Mouse (Mus musculus): Measurements from ENCODE around the gene Vmn1r1. TPM values are rescaled to one million over a fixed set of nuclear protein-coding genes. Genes with fewer than 3 reads are reported as not detected.

The Vmn1r1 gene
- polyA plus RNA-seq, 1 experiment from 2014 or later, result not detected

DNA sequence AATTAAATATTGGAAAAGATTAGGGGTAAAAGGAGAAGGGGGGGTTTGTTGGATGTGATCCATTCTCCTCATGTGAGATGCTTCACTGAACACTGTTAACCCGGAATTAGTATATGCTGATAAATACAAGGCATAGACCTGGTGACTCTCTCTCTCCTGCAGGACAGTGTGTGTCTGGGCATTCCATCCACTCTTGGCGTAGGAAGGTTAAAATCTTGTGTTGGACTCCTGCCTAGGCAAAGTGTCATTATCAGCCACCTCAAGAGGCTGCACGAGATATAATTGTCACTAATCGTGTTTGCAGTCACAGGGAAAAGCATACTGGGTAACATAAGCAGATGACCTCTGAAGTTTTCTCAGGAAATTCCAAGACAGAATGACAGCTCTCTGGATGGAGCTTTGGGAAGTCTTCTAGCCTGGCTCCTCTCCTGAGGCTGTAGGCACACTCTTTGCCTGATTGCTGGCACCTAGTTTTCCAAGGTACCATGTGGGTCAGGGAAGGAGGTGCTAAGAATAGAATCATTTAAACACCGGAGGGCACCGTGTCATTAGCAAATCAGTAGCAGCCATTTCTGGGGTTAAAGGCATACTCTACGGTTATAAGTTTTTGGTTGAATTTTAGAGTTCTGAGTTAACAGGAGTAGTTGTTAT, 15.3 kb downstream of the Vmn1r1 start:
- peak overlapping the region; percentile 77 to 79 for H3K27ac ChIP-seq (replicated peaks in 1 of 2; ENCODE audit: control insufficient read depth in 1 of 2, insufficient read depth in 1 of 2, low read depth in 2 of 2, low read length in 2 of 2)
- H3K4me1 ChIP-seq (ENCODE audit: control insufficient read depth in 2 of 2, insufficient read depth in 2 of 2, low read length in 2 of 2), result peaks cover 4 to 17% of the 10 kb centered on the region in 2 experiments; a peak in 3 of 4 replicates
- no peak overlapping the region for H3K9ac ChIP-seq (ENCODE audit: low read length)
- no peak overlapping the region for H3K4me3 ChIP-seq (ENCODE audit: control insufficient read depth in 1 of 2, insufficient read depth in 1 of 2, low read depth in 1 of 2, low read length in 2 of 2)
- 10% methylated on average over 7 of the region's 7 CpGs for WGBS
- peak overlapping the region; percentile 26 for H3K4me2 ChIP-seq (ENCODE audit: low read length)
- ATAC-seq (ENCODE audit: insufficient number of reproducible peaks, insufficient read depth, low FRiP score, low read depth), result peak; percentile 72
- no peaks in the 10 kb centered on the region; the same call in 1 of the 2 replicates for H3K27me3 ChIP-seq (ENCODE audit: control insufficient read depth, insufficient read depth, low read length)
- H3K36me3 ChIP-seq (ENCODE audit: control insufficient read depth, insufficient read depth, low read length), result no peaks in the 10 kb centered on the region
- H3K9me3 ChIP-seq (ENCODE audit: control insufficient read depth, low read length), result no peaks in the 10 kb centered on the region

DNA sequence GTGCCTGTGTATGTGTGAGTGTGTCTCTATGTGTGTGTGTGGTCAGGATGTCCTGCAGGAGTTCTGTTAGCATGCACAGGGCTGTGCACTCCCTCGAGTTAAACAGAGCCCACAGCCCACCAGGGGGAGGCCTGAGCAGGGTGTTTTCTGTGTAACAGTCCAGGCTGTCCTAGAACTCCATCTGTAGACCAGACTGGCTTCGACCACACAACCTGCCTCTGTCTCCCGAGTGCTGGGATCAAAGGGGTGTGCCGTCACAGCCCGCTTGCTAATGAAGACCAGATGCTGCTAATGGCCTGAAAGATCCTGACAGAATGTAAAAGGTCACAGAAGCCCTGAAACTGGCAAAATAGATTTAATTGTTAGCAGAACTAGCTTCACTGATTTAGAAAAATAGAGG, 18.7 kb downstream of the Vmn1r1 start:
- H3K4me3 ChIP-seq (ENCODE audit: control insufficient read depth in 1 of 2, insufficient read depth in 1 of 2, low read depth in 1 of 2, low read length in 2 of 2), result no peak overlapping the region
- H3K4me2 ChIP-seq (ENCODE audit: low read length), result no peak overlapping the region
- peaks cover 4 to 17% of the 10 kb centered on the region in 2 experiments; a peak in 3 of 4 replicates for H3K4me1 ChIP-seq (ENCODE audit: control insufficient read depth in 2 of 2, insufficient read depth in 2 of 2, low read length in 2 of 2)
- H3K9me3 ChIP-seq (ENCODE audit: control insufficient read depth, low read length), result no peaks in the 10 kb centered on the region
- H3K36me3 ChIP-seq (ENCODE audit: control insufficient read depth, insufficient read depth, low read length), result no peaks in the 10 kb centered on the region
- no peak overlapping the region for H3K27ac ChIP-seq (replicated peaks in 1 of 2; ENCODE audit: control insufficient read depth in 1 of 2, insufficient read depth in 1 of 2, low read depth in 2 of 2, low read length in 2 of 2)
- no peaks in the 10 kb centered on the region; the same call in 1 of the 2 replicates for H3K27me3 ChIP-seq (ENCODE audit: control insufficient read depth, insufficient read depth, low read length)
- no peak overlapping the region for H3K9ac ChIP-seq (ENCODE audit: low read length)
- no peak for ATAC-seq (ENCODE audit: insufficient number of reproducible peaks, insufficient read depth, low FRiP score, low read depth)
- 54% methylated on average over 5 of the region's 5 CpGs for WGBS

DNA sequence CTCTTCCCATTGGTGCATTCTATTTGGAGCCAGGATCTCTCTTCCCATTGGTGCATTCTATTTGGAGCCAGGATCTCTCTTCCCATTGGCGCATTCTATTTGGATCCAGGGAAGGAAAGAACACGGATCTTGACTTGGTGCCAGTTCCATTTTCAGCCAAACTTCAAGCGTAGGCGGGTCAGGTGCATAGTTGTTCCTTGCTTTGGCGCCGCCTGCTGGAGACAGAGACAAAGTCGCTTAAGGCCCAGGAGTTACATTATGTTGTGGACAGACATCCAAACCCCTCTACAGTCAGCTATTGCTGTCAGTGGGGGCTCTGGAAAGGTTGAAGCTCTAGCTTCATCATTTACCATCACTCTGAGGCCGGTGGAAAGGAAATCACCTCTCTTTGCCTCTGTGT, 21.0 kb downstream of the Vmn1r1 start:
- Histone ChIP-seq H3K9ac (ENCODE audit: low read length) (no peak overlapping the region), H3K27me3 (ENCODE audit: control insufficient read depth, insufficient read depth, low read length) (no peaks in the 10 kb centered on the region; the same call in 1 of the 2 replicates), H3K4me3 (ENCODE audit: control insufficient read depth in 1 of 2, insufficient read depth in 1 of 2, low read depth in 1 of 2, low read length in 2 of 2) (no peak overlapping the region), H3K36me3 (ENCODE audit: control insufficient read depth, insufficient read depth, low read length) (no peaks in the 10 kb centered on the region), H3K4me2 (ENCODE audit: low read length) (no peak overlapping the region), H3K4me1 (ENCODE audit: control insufficient read depth in 2 of 2, insufficient read depth in 2 of 2, low read length in 2 of 2) (peaks cover 0 to 8% of the 10 kb centered on the region in 2 experiments; a peak in 2 of 4 replicates), H3K27ac (replicated peaks in 1 of 2; ENCODE audit: control insufficient read depth in 1 of 2, insufficient read depth in 1 of 2, low read depth in 2 of 2, low read length in 2 of 2) (no peak overlapping the region), H3K9me3 (ENCODE audit: control insufficient read depth, low read length) (no peaks in the 10 kb centered on the region)
- no peak for ATAC-seq (ENCODE audit: insufficient number of reproducible peaks, insufficient read depth, low FRiP score, low read depth)
- 72% methylated on average over 8 of the region's 8 CpGs for WGBS

DNA sequence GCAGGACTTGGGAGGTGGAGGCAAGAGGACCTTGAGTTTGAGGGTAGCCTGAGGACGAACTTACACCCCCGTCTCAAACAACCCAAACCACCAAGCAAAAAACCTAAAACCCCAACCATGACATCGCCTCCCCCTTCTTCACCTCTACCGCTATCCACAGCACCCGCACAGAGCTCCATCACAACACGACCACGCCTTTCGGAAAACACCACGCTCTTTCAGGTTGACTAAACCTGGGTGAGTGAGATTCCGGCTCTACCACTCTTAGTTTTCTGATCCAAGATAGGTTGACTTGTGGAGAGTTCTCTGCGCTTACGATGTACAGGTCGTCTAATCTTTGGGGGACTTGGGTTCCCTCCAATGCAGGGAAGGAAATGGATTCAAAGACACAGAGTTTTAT, 21.6 kb downstream of the Vmn1r1 start:
- ATAC-seq (ENCODE audit: insufficient number of reproducible peaks, insufficient read depth, low FRiP score, low read depth), result no peak
- Histone ChIP-seq H3K36me3 (ENCODE audit: control insufficient read depth, insufficient read depth, low read length) (no peaks in the 10 kb centered on the region), H3K4me2 (ENCODE audit: low read length) (no peak overlapping the region), H3K9ac (ENCODE audit: low read length) (no peak overlapping the region), H3K27ac (replicated peaks in 1 of 2; ENCODE audit: control insufficient read depth in 1 of 2, insufficient read depth in 1 of 2, low read depth in 2 of 2, low read length in 2 of 2) (no peak overlapping the region), H3K9me3 (ENCODE audit: control insufficient read depth, low read length) (no peaks in the 10 kb centered on the region), H3K4me3 (ENCODE audit: control insufficient read depth in 1 of 2, insufficient read depth in 1 of 2, low read depth in 1 of 2, low read length in 2 of 2) (no peak overlapping the region), H3K4me1 (ENCODE audit: control insufficient read depth in 2 of 2, insufficient read depth in 2 of 2, low read length in 2 of 2) (peaks cover 0 to 4% of the 10 kb centered on the region in 2 experiments; a peak in 1 of 4 replicates), H3K27me3 (ENCODE audit: control insufficient read depth, insufficient read depth, low read length) (no peaks in the 10 kb centered on the region; the same call in 1 of the 2 replicates)
- 92% methylated on average over 13 of the region's 13 CpGs for WGBS

DNA sequence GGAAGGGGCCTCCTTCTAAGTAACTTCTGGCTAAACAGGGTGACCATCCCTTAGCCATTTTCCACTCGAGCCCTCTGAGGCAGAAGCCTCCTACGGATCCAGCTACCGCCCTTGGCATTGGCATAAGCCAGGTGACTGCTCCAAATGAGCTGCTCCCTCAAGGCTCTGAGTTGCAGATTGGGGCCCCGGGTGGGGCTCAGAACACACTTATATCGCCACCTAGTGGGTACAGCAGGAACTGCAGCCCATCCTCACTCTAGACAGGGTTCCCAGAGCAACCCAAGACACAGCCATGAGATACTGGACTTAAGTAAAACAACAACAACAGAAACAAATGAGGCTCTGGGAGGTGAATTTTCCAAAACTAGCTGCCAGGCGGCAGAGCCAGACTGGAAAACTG, 23.9 kb downstream of the Vmn1r1 start:
- Histone ChIP-seq H3K36me3 (ENCODE audit: control insufficient read depth, insufficient read depth, low read length) (no peaks in the 10 kb centered on the region), H3K9me3 (ENCODE audit: control insufficient read depth, low read length) (no peaks in the 10 kb centered on the region), H3K4me2 (ENCODE audit: low read length) (peak overlapping the region; percentile 39), H3K4me1 (ENCODE audit: control insufficient read depth in 2 of 2, insufficient read depth in 2 of 2, low read length in 2 of 2) (peaks cover 3 to 7% of the 10 kb centered on the region in 2 experiments; a peak in 1 of 4 replicates), H3K27me3 (ENCODE audit: control insufficient read depth, insufficient read depth, low read length) (no peaks in the 10 kb centered on the region; the same call in 1 of the 2 replicates), H3K4me3 (ENCODE audit: control insufficient read depth in 1 of 2, insufficient read depth in 1 of 2, low read depth in 1 of 2, low read length in 2 of 2) (no peak overlapping the region), H3K27ac (replicated peaks in 1 of 2; ENCODE audit: control insufficient read depth in 1 of 2, insufficient read depth in 1 of 2, low read depth in 2 of 2, low read length in 2 of 2) (no peak overlapping the region), H3K9ac (ENCODE audit: low read length) (no peak overlapping the region)
- no peak for ATAC-seq (ENCODE audit: insufficient number of reproducible peaks, insufficient read depth, low FRiP score, low read depth)
- 2% methylated on average over 6 of the region's 6 CpGs for WGBS

DNA sequence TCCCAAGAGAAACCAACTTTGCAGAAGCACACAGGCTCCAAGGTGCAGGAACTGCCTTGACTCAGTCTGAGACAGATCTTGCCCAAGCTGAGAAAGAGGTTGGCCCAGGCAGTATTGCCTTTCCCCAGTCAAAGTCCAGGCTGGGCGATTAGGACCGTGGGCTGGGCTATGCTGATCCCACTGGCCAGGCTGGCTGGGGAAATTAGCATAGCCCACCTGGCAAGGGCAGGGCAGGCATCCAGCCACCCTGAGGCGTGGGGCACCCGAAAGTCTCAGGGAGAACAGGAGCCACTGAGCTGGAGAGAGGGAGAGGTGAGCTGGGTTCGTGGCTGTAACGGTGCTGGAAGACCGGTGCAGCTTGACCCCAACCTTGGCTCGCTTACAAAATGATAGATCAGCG, 24.3 kb downstream of the Vmn1r1 start:
- no peak overlapping the region for H3K9ac ChIP-seq (ENCODE audit: low read length)
- no peaks in the 10 kb centered on the region; the same call in 1 of the 2 replicates for H3K27me3 ChIP-seq (ENCODE audit: control insufficient read depth, insufficient read depth, low read length)
- no peaks in the 10 kb centered on the region for H3K36me3 ChIP-seq (ENCODE audit: control insufficient read depth, insufficient read depth, low read length)
- H3K4me2 ChIP-seq (ENCODE audit: low read length), result peak overlapping the region; percentile 39
- peaks cover 3 to 7% of the 10 kb centered on the region in 2 experiments; a peak in 1 of 4 replicates for H3K4me1 ChIP-seq (ENCODE audit: control insufficient read depth in 2 of 2, insufficient read depth in 2 of 2, low read length in 2 of 2)
- H3K27ac ChIP-seq (replicated peaks in 1 of 2; ENCODE audit: control insufficient read depth in 1 of 2, insufficient read depth in 1 of 2, low read depth in 2 of 2, low read length in 2 of 2), result no peak overlapping the region
- no peaks in the 10 kb centered on the region for H3K9me3 ChIP-seq (ENCODE audit: control insufficient read depth, low read length)
- H3K4me3 ChIP-seq (ENCODE audit: control insufficient read depth in 1 of 2, insufficient read depth in 1 of 2, low read depth in 1 of 2, low read length in 2 of 2), result no peak overlapping the region
- ATAC-seq (ENCODE audit: insufficient number of reproducible peaks, insufficient read depth, low FRiP score, low read depth), result no peak
- WGBS, result 39% methylated on average over 9 of the region's 9 CpGs

DNA sequence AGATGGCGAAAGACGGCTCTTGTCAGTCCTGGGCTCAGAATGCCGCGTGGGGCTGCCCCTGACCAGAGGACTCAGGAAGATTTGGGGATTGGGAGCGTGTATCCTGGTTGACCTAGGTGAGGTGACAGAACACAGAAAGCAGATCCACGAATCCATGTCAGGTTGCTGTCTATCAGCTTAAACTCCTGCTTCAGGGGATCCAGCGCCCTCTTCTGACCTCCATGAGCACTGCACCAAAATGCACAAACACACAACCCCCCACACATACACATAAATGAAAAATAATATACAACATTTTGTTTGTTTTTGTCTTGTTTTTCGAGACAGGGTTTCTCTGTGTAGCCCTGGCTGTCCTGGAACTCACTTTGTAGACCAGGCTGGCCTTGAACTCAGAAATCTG, 26.1 kb downstream of the Vmn1r1 start:
- H3K9me3 ChIP-seq (ENCODE audit: control insufficient read depth, low read length), result no peaks in the 10 kb centered on the region
- H3K27me3 ChIP-seq (ENCODE audit: control insufficient read depth, insufficient read depth, low read length), result no peaks in the 10 kb centered on the region
- H3K4me1 ChIP-seq (ENCODE audit: control insufficient read depth in 2 of 2, insufficient read depth in 2 of 2, low read length in 2 of 2), result peaks cover 3 to 7% of the 10 kb centered on the region in 2 experiments; a peak in 1 of 4 replicates
- no peak overlapping the region for H3K27ac ChIP-seq (replicated peaks in 1 of 2; ENCODE audit: control insufficient read depth in 1 of 2, insufficient read depth in 1 of 2, low read depth in 2 of 2, low read length in 2 of 2)
- no peak overlapping the region for H3K4me2 ChIP-seq (ENCODE audit: low read length)
- no peaks in the 10 kb centered on the region for H3K36me3 ChIP-seq (ENCODE audit: control insufficient read depth, insufficient read depth, low read length)
- ATAC-seq (ENCODE audit: insufficient number of reproducible peaks, insufficient read depth, low FRiP score, low read depth), result no peak
- 74% methylated on average over 8 of the region's 8 CpGs for WGBS
- no peak overlapping the region for H3K9ac ChIP-seq (ENCODE audit: low read length)
- H3K4me3 ChIP-seq (ENCODE audit: control insufficient read depth in 1 of 2, insufficient read depth in 1 of 2, low read depth in 1 of 2, low read length in 2 of 2), result no peak overlapping the region

Data from heart, embryonic 14.5 days (tissue).